Mouse (Mus musculus): ENCODE measurements around the gene Tll1. TPM values are rescaled to one million over a fixed set of nuclear protein-coding genes. Genes with fewer than 3 reads are reported as not detected.

Gene Tll1
- polyA plus RNA-seq, 1 experiment from 2014 or later = 0.93 TPM

GRCm38 (mm10) chr8:64152216-64152804 lies 53.8 kb downstream of the Tll1 start:
- Histone ChIP-seq H3K9me3 (replicated peaks; ENCODE audit: control insufficient read depth, low read length) (no peaks in the 10 kb centered on the region), H3K27me3 (replicated peaks; ENCODE audit: control insufficient read depth, insufficient read depth, low read length) (no peaks in the 10 kb centered on the region), H3K4me1 (ENCODE audit: control insufficient read depth, insufficient read depth, low read length) (peaks cover 3% of the 10 kb centered on the region; the same call in 1 of the 2 replicates), H3K4me2 (ENCODE audit: low read length) (no peak overlapping the region), H3K36me3 (ENCODE audit: control insufficient read depth, insufficient read depth, low read length) (no peaks in the 10 kb centered on the region), H3K9ac (ENCODE audit: low read length) (no peak overlapping the region), H3K4me3 (ENCODE audit: low read depth, low read length) (no peak overlapping the region), H3K27ac (ENCODE audit: low read depth, low read length) (peak overlapping the region; percentile 39; the same call in 1 of the 2 replicates)
- 65% methylated on average over 9 of the region's 9 CpGs for WGBS
- DNase-seq (ENCODE audit: low spot score) (peak; percentile 29), ATAC-seq (peak; percentile 49; the same call in 1 of the 2 replicates)

- no peaks in the 10 kb centered on the region for H3K27me3 ChIP-seq (replicated peaks; ENCODE audit: control insufficient read depth, insufficient read depth, low read length)
- no peak overlapping the region for H3K27ac ChIP-seq (ENCODE audit: low read depth, low read length)
- DNase-seq (ENCODE audit: low spot score) = no peak
- ATAC-seq = no peak
- no peak overlapping the region for H3K4me2 ChIP-seq (ENCODE audit: low read length)
- H3K4me1 ChIP-seq (ENCODE audit: control insufficient read depth, insufficient read depth, low read length) = no peaks in the 10 kb centered on the region
- no peaks in the 10 kb centered on the region for H3K9me3 ChIP-seq (replicated peaks; ENCODE audit: control insufficient read depth, low read length)
- 35% methylated on average over 1 of the region's 1 CpGs for whole genome bisulfite sequencing
- no peak overlapping the region for H3K4me3 ChIP-seq (ENCODE audit: low read depth, low read length)
- no peaks in the 10 kb centered on the region for H3K36me3 ChIP-seq (ENCODE audit: control insufficient read depth, insufficient read depth, low read length)
- no peak overlapping the region for H3K9ac ChIP-seq (ENCODE audit: low read length)
Observed at GRCm38 (mm10) chr8:64136593-64136992, 69.5 kb downstream of the Tll1 start.

GRCm38 (mm10) chr8:64107190-64107589 lies 98.9 kb downstream of the Tll1 start:
- H3K4me3 ChIP-seq (ENCODE audit: low read depth, low read length) = no peak overlapping the region
- H3K27ac ChIP-seq (ENCODE audit: low read depth, low read length) = no peak overlapping the region
- H3K4me1 ChIP-seq (ENCODE audit: control insufficient read depth, insufficient read depth, low read length) = no peaks in the 10 kb centered on the region
- H3K4me2 ChIP-seq (ENCODE audit: low read length) = no peak overlapping the region
- DNase-seq (ENCODE audit: low spot score) (peak; percentile 5), ATAC-seq (no peak)
- no peak overlapping the region for H3K9ac ChIP-seq (ENCODE audit: low read length)
- no peaks in the 10 kb centered on the region for H3K9me3 ChIP-seq (replicated peaks; ENCODE audit: control insufficient read depth, low read length)
- H3K36me3 ChIP-seq (ENCODE audit: control insufficient read depth, insufficient read depth, low read length) = no peaks in the 10 kb centered on the region
- 72% methylated on average over 2 of the region's 2 CpGs for whole genome bisulfite sequencing
- no peaks in the 10 kb centered on the region for H3K27me3 ChIP-seq (replicated peaks; ENCODE audit: control insufficient read depth, insufficient read depth, low read length)

GRCm38 (mm10) chr8:64073396-64073795 lies 132.7 kb downstream of the Tll1 start:
- Histone ChIP-seq H3K27ac (ENCODE audit: low read depth, low read length) (no peak overlapping the region), H3K27me3 (replicated peaks; ENCODE audit: control insufficient read depth, insufficient read depth, low read length) (no peaks in the 10 kb centered on the region), H3K9me3 (replicated peaks; ENCODE audit: control insufficient read depth, low read length) (no peaks in the 10 kb centered on the region), H3K36me3 (ENCODE audit: control insufficient read depth, insufficient read depth, low read length) (no peaks in the 10 kb centered on the region), H3K9ac (ENCODE audit: low read length) (no peak overlapping the region), H3K4me1 (ENCODE audit: control insufficient read depth, insufficient read depth, low read length) (no peaks in the 10 kb centered on the region), H3K4me3 (ENCODE audit: low read depth, low read length) (no peak overlapping the region), H3K4me2 (ENCODE audit: low read length) (no peak overlapping the region)
- 88% methylated on average over 2 of the region's 2 CpGs for WGBS
- DNase-seq (ENCODE audit: low spot score) = no peak
- ATAC-seq = no peak

- ATAC-seq (no peak), DNase-seq (ENCODE audit: low spot score) (no peak)
- H3K36me3 ChIP-seq (ENCODE audit: control insufficient read depth, insufficient read depth, low read length) = no peaks in the 10 kb centered on the region
- H3K9me3 ChIP-seq (replicated peaks; ENCODE audit: control insufficient read depth, low read length) = no peaks in the 10 kb centered on the region
- WGBS = 60% methylated on average over 2 of the region's 2 CpGs
- no peak overlapping the region for H3K27ac ChIP-seq (ENCODE audit: low read depth, low read length)
- no peak overlapping the region for H3K4me3 ChIP-seq (ENCODE audit: low read depth, low read length)
- H3K27me3 ChIP-seq (replicated peaks; ENCODE audit: control insufficient read depth, insufficient read depth, low read length) = no peaks in the 10 kb centered on the region
- no peak overlapping the region for H3K4me2 ChIP-seq (ENCODE audit: low read length)
- no peaks in the 10 kb centered on the region for H3K4me1 ChIP-seq (ENCODE audit: control insufficient read depth, insufficient read depth, low read length)
- H3K9ac ChIP-seq (ENCODE audit: low read length) = no peak overlapping the region
Observed at GRCm38 (mm10) chr8:64059867-64060266, 146.2 kb downstream of the Tll1 start.

- ATAC-seq = no peak
- Histone ChIP-seq H3K9ac (ENCODE audit: low read length) (no peak overlapping the region), H3K4me2 (ENCODE audit: low read length) (no peak overlapping the region), H3K4me3 (ENCODE audit: low read depth, low read length) (no peak overlapping the region), H3K27ac (ENCODE audit: low read depth, low read length) (no peak overlapping the region), H3K4me1 (ENCODE audit: control insufficient read depth, insufficient read depth, low read length) (no peaks in the 10 kb centered on the region), H3K27me3 (replicated peaks; ENCODE audit: control insufficient read depth, insufficient read depth, low read length) (no peaks in the 10 kb centered on the region), H3K9me3 (replicated peaks; ENCODE audit: control insufficient read depth, low read length) (no peaks in the 10 kb centered on the region), H3K36me3 (ENCODE audit: control insufficient read depth, insufficient read depth, low read length) (no peaks in the 10 kb centered on the region)
- DNase-seq (ENCODE audit: low spot score) = no peak
- WGBS = 93% methylated on average over 4 of the region's 4 CpGs
Observed at GRCm38 (mm10) chr8:64057571-64057970, 148.5 kb downstream of the Tll1 start.

- DNase-seq (ENCODE audit: low spot score) (peak; percentile 55), ATAC-seq (peak; percentile 72; the same call in 1 of the 2 replicates)
- 13% methylated on average over 3 of the region's 3 CpGs for WGBS
- no peaks in the 10 kb centered on the region for H3K9me3 ChIP-seq (replicated peaks; ENCODE audit: control insufficient read depth, low read length)
- H3K27me3 ChIP-seq (replicated peaks; ENCODE audit: control insufficient read depth, insufficient read depth, low read length) = no peaks in the 10 kb centered on the region
- H3K9ac ChIP-seq (ENCODE audit: low read length) = no peak overlapping the region
- H3K4me3 ChIP-seq (ENCODE audit: low read depth, low read length) = no peak overlapping the region
- no peaks in the 10 kb centered on the region for H3K36me3 ChIP-seq (ENCODE audit: control insufficient read depth, insufficient read depth, low read length)
- no peak overlapping the region for H3K4me2 ChIP-seq (ENCODE audit: low read length)
- peaks cover 7% of the 10 kb centered on the region; the same call in 1 of the 2 replicates for H3K4me1 ChIP-seq (ENCODE audit: control insufficient read depth, insufficient read depth, low read length)
- no peak overlapping the region for H3K27ac ChIP-seq (ENCODE audit: low read depth, low read length)
Observed at GRCm38 (mm10) chr8:64048556-64048955, 157.5 kb downstream of the Tll1 start.

GRCm38 (mm10) chr8:64047963-64048505 lies 158.0 kb downstream of the Tll1 start:
- peak; percentile 15; the same call in 1 of the 2 replicates for ATAC-seq
- H3K9ac ChIP-seq (ENCODE audit: low read length) = no peak overlapping the region
- 19% methylated on average over 9 of the region's 9 CpGs for WGBS

GRCm38 (mm10) chr8:64041303-64041884 lies 164.7 kb downstream of the Tll1 start:
- Histone ChIP-seq H3K9me3 (replicated peaks; ENCODE audit: control insufficient read depth, low read length) (no peaks in the 10 kb centered on the region), H3K27ac (ENCODE audit: low read depth, low read length) (no peak overlapping the region), H3K36me3 (ENCODE audit: control insufficient read depth, insufficient read depth, low read length) (no peaks in the 10 kb centered on the region), H3K27me3 (replicated peaks; ENCODE audit: control insufficient read depth, insufficient read depth, low read length) (no peaks in the 10 kb centered on the region), H3K4me3 (ENCODE audit: low read depth, low read length) (no peak overlapping the region), H3K4me1 (ENCODE audit: control insufficient read depth, insufficient read depth, low read length) (no peaks in the 10 kb centered on the region), H3K4me2 (ENCODE audit: low read length) (no peak overlapping the region), H3K9ac (ENCODE audit: low read length) (no peak overlapping the region)
- WGBS = 88% methylated on average over 6 of the region's 6 CpGs
- DNase-seq (ENCODE audit: low spot score) = no peak
- ATAC-seq = no peak

More at GRCm38 (mm10) chr8:64047963-64048505, 158.0 kb downstream of the Tll1 start:
- Histone ChIP-seq H3K36me3 (ENCODE audit: control insufficient read depth, insufficient read depth, low read length) (no peaks in the 10 kb centered on the region), H3K9me3 (replicated peaks; ENCODE audit: control insufficient read depth, low read length) (no peaks in the 10 kb centered on the region), H3K4me1 (ENCODE audit: control insufficient read depth, insufficient read depth, low read length) (peaks cover 7% of the 10 kb centered on the region; the same call in 1 of the 2 replicates), H3K4me3 (ENCODE audit: low read depth, low read length) (no peak overlapping the region), H3K27me3 (replicated peaks; ENCODE audit: control insufficient read depth, insufficient read depth, low read length) (no peaks in the 10 kb centered on the region), H3K27ac (ENCODE audit: low read depth, low read length) (no peak overlapping the region), H3K4me2 (ENCODE audit: low read length) (no peak overlapping the region)
- no peak for DNase-seq (ENCODE audit: low spot score)
